Mouse (Mus musculus): ENCODE measurements around the gene Hspa1a. TPM values are rescaled to one million over a fixed set of nuclear protein-coding genes. Genes with fewer than 3 reads are reported as not detected.

Gene Hspa1a
- total RNA-seq, 1 experiment from 2014 or later, result 22.9 TPM

DNA sequence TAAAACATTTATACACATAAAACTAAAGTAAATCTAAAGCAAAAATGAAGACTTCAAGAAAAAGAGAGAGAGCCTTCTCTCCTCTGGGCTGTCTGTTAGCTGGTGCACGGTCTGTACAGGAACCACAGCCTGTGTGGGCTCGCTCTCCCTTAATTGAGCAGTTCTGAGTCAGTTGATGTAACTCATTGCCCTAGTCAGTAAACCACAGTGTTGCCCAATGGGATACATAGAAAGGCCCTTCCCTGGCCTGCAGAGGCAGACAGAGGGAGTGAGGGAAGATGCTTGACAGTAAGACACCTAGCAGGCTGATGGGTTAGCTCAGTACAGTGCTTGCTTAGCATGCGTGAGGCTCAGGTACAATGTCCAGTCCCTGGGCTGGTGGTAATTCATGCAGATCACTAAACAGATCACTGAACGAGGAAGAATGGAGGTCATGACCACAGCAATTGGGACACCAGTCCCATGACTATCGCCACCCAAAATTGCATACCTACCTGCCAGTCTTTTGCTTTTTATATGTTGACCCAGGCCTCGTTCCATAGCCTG is 33.9 kb downstream of the Hspa1a start:
- peak in 1 of 2 experiments; percentile 54; a peak in 1 of 4 replicates for ATAC-seq (replicated peaks in 1 of 2; ENCODE audit: insufficient read depth in 1 of 2, low FRiP score in 2 of 2, low TSS enrichment in 1 of 2, low read depth in 1 of 2, poor library complexity in 2 of 2, severe bottlenecking in 2 of 2)

DNA sequence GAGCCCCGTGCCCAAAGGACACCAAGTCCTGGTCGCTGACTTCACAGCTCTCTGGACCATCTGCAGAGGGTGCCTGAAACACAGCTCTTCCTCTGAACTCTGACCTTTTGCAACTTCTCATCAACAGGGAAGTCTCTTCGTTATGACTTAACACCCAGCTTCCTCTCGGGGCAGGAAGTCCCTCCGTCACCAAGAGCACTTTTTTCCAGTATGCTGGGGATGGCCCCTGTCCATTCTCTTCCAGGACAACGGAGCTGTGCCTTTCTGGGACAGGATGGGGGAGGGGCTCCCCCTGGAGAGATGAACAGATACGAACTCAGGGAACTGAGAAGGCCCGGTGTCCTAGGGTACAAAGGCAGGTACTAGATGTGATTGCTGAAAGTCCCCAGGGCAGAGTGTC is 37.1 kb downstream of the Hspa1a start:
- peak in 1 of 2 experiments; percentile 12; a peak in 1 of 4 replicates for ATAC-seq (replicated peaks in 1 of 2; ENCODE audit: insufficient read depth in 1 of 2, low FRiP score in 2 of 2, low TSS enrichment in 1 of 2, low read depth in 1 of 2, poor library complexity in 2 of 2, severe bottlenecking in 2 of 2)

DNA sequence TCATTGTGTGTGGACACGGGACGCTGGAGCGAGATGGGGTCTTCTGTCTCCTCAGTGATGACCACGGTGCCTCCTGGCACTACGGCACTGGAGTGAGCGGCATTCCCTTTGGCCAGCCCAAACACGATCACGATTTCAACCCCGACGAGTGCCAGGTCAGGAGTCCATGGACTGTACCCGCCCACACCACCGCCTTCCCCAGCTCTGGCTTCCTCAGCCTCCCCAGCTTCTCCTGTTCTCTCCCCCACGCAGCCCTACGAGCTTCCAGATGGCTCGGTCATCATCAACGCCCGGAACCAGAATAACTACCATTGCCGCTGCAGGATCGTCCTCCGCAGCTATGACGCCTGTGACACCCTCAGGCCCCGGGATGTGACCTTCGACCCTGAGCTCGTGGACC is 37.9 kb downstream of the Hspa1a start:
- no peak for ATAC-seq (replicated peaks in 1 of 2; ENCODE audit: insufficient read depth in 1 of 2, low FRiP score in 2 of 2, low TSS enrichment in 1 of 2, low read depth in 1 of 2, poor library complexity in 2 of 2, severe bottlenecking in 2 of 2)

DNA sequence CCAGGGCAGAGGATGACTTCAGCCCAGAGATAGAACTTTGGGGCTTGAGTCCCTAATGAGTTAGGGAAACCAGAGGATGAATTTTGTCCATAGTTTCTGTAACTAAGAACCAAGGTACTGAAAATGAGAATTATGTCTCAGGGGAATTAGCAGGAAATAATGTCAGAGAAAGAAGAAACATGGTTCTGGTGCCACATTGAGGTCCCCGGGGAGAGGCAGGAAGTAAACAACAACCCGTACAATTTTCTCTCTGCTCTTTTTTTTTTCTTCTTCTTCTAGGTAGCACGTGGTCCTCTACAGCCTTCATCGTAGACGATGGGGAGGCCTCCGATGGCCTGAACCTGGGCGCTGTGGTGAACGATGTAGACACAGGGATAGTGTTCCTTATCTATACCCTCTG is 39.7 kb downstream of the Hspa1a start:
- ATAC-seq (replicated peaks in 1 of 2; ENCODE audit: insufficient read depth in 1 of 2, low FRiP score in 2 of 2, low TSS enrichment in 1 of 2, low read depth in 1 of 2, poor library complexity in 2 of 2, severe bottlenecking in 2 of 2), result no peak

DNA sequence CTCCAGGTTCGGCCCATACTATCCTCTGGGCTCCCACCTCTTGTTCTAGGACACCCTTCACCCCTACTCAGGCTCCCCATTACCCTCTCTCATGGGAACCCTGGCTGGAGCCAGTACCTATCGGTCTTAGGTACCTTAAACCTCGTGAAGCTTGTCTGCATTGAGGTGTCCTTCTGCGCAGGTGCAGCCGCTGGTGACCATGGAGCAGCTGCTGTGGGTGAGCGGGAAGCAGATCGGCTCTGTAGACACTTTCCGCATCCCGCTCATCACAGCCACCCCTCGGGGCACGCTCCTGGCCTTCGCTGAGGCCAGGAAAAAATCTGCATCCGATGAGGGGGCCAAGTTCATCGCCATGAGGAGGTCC is 40.2 kb downstream of the Hspa1a start:
- no peak for ATAC-seq (replicated peaks in 1 of 2; ENCODE audit: insufficient read depth in 1 of 2, low FRiP score in 2 of 2, low TSS enrichment in 1 of 2, low read depth in 1 of 2, poor library complexity in 2 of 2, severe bottlenecking in 2 of 2)

DNA sequence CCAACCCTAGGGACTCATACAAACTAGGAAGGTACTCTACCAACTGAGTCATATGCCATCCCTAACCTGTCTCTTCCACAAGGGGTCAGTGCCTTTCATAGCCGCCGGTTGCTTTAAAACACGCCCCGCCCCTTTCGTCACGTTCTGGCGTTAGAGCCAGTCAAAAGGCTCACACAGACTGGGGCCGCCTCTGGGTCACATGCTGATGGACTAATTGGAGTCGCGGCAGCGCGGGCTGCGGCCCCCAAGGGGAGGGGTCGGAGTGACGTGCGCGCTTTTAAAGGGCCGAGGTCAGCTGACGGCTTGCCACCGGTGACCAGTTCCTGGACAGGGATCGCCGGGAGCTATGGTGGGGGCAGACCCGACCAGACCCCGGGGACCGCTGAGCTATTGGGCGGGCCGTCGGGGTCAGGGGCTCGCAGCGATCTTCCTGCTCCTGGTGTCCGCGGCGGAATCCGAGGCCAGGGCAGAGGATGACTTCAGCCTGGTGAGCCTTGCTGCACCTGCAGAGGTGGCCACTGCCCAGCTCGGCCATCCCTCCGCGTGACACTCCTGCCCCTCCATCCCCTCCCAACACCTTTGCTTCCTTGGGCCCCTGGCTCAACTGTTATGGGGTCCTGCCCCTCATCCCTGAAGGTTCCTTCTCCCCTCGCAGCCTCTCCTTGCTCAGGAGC is 40.8 kb downstream of the Hspa1a start, which contains the start of gene Neu1:
Gene Neu1, plus strand, starts transcription at position 193 of the 674 bp plus-strand sequence.
- ATAC-seq (replicated peaks in 1 of 2; ENCODE audit: insufficient read depth in 1 of 2, low FRiP score in 2 of 2, low TSS enrichment in 1 of 2, low read depth in 1 of 2, poor library complexity in 2 of 2, severe bottlenecking in 2 of 2), result peak; percentile 89 to 98

DNA sequence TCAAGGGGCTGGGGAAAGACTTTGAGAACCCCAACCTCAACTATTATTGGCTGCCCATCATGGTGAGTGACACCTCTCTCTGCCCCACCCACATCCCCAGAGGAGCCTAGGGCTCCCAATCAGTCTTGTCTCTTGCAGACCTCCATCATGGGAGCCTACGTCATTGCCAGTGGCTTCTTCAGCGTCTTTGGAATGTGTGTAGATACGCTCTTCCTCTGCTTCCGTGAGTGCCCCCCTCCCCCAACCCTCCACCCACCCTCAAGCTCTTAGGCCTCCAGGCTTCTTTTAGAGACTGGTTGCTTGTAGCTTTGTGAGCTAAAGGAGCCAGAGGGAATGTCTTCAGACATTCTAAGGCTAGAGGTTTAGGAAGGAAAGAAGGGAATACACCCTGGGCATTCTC is 43.1 kb downstream of the Hspa1a start:
- ATAC-seq (replicated peaks in 1 of 2; ENCODE audit: insufficient read depth in 1 of 2, low FRiP score in 2 of 2, low TSS enrichment in 1 of 2, low read depth in 1 of 2, poor library complexity in 2 of 2, severe bottlenecking in 2 of 2), result no peak

DNA sequence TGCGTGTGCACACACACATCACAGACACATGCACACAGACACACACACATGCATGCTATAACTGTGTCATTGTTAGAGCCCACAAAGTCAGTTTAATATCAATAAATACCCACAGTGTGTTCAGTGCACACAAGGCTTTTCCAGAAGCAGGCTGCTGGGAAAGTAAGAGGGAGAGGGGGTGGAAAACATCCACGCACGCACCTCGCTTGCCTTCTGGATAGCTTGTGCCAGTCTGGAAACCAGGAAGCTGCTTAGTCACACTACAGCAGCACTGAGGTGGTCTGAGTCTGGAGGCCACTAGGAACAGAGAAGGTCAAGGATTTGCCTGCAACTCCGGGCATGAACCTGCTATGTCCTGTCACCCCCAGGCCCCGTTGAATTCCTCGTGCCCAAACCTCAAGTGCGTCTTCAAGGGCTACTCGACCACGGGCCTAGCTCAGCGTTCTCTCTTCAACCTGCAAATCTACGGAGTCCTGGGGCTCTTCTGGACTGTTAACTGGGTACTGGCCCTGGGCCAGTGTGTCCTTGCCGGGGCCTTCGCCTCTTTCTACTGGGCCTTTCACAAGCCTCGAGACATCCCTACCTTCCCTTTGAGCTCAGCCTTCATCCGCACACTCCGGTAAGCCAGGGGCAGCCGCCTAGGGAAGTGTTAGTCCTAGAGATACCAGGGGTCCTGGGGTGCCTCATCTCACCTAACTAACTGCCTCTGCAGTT is 44.5 kb downstream of the Hspa1a start:
- ATAC-seq (replicated peaks in 1 of 2; ENCODE audit: insufficient read depth in 1 of 2, low FRiP score in 2 of 2, low TSS enrichment in 1 of 2, low read depth in 1 of 2, poor library complexity in 2 of 2, severe bottlenecking in 2 of 2), result no peak

DNA sequence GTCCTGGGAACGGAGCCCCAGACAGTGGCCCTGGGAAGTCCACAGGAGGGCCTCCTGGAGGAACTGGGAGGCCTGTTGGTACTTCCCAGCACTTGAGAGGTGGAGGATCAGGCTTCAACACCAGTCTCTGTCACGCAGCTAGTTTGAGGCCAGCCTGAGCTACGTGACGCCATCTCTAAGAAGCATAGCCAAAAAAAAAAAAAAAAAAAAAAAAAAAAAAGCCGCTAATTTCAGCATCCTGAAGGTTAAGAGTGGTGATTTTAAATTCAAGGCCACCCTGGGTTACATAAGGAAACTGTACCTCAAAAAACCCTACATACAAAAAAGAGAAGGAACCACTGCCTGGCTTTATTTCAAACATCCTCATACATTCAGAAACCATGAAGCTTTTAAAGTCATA is 47.7 kb downstream of the Hspa1a start:
- ATAC-seq (replicated peaks in 1 of 2; ENCODE audit: insufficient read depth in 1 of 2, low FRiP score in 2 of 2, low TSS enrichment in 1 of 2, low read depth in 1 of 2, poor library complexity in 2 of 2, severe bottlenecking in 2 of 2), result no peak

DNA sequence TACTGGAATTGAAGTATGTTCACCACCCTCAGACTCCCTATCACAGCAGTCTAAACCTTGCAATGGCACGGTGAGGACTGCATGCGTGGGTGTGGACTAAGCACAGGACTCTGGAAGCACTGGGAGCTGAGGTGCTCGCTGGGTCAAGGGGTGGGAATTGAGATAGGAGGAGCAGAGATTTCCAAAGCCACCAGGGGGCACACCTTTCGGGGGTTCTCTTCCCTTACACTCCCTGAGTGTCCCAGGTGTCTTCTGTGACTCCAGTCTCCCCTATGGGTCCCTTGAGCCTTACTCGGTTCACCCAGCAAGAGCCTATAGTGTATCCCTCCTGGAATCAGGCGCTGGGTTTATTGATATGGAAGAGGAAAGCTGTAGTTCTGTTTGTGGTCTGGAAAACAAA is 49.0 kb downstream of the Hspa1a start:
- no peak for ATAC-seq (replicated peaks in 1 of 2; ENCODE audit: insufficient read depth in 1 of 2, low FRiP score in 2 of 2, low TSS enrichment in 1 of 2, low read depth in 1 of 2, poor library complexity in 2 of 2, severe bottlenecking in 2 of 2)

Other genes starting within 250 kb of the Hspa1a start
- gene C4b, start 228.3 kb downstream of the Hspa1a start, total RNA-seq (2017), result 1.0 and 1.4 TPM in 2 replicates
- not detected in 2 replicates for gene Cyp21a1, start 167.6 kb downstream of the Hspa1a start, total RNA-seq (2017)
- gene Stk19, start 135.2 kb downstream of the Hspa1a start, total RNA-seq (2017), result 26.7 and 35.4 TPM in 2 replicates
- gene Dxo, start 135.1 kb downstream of the Hspa1a start, total RNA-seq (2017), result 16.4 and 18.6 TPM in 2 replicates
- gene Skiv2l, start 121.9 kb downstream of the Hspa1a start, total RNA-seq (2017), result 44.0 and 55.5 TPM in 2 replicates
- gene Nelfe, start 121.8 kb downstream of the Hspa1a start, total RNA-seq (2017), result 40.6 and 41.3 TPM in 2 replicates
- not detected in 2 replicates for gene Cfb, start 109.6 kb downstream of the Hspa1a start, total RNA-seq (2017)
- 11.3 and 15.1 TPM in 2 replicates for gene Zbtb12, start 92.7 kb downstream of the Hspa1a start, total RNA-seq (2017)
- not detected in 2 replicates for gene Gm20547, start 90.1 kb downstream of the Hspa1a start, total RNA-seq (2017)
- 3.3 TPM in 1 of 2 replicates, not detected in the other for gene C2, start 73.9 kb downstream of the Hspa1a start, total RNA-seq (2017)
- 106 and 109 TPM in 2 replicates for gene Ehmt2, start 73.7 kb downstream of the Hspa1a start, total RNA-seq (2017)
- gene Slc44a4, start 57.7 kb downstream of the Hspa1a start, total RNA-seq (2017), result 0.19 TPM in 1 of 2 replicates, not detected in the other
- 6.9 and 12.1 TPM in 2 replicates for gene Neu1, start 40.9 kb downstream of the Hspa1a start, total RNA-seq (2017)
- gene Hspa1b, start 12.9 kb downstream of the Hspa1a start, total RNA-seq (2017), result 18.4 and 24.7 TPM in 2 replicates
- gene Gm20481, start 2.2 kb downstream of the Hspa1a start, total RNA-seq (2017), result 1.1 TPM in 1 of 2 replicates, not detected in the other
- 0.05 TPM in 1 of 2 replicates, not detected in the other for gene Hspa1l, start 547 bp upstream of the Hspa1a start, total RNA-seq (2017)
- gene Lsm2, start 9.7 kb upstream of the Hspa1a start, total RNA-seq (2017), result 28.5 and 39.0 TPM in 2 replicates
- gene Vars, start 28.8 kb upstream of the Hspa1a start, total RNA-seq (2017), result 228 and 415 TPM in 2 replicates
- gene Vwa7, start 44.4 kb upstream of the Hspa1a start, total RNA-seq (2017), result 0.38 and 0.45 TPM in 2 replicates
- 1.7 TPM in 1 of 2 replicates, not detected in the other for gene Sapcd1, start 55.9 kb upstream of the Hspa1a start, total RNA-seq (2017)
- gene Msh5, start 74.6 kb upstream of the Hspa1a start, total RNA-seq (2017), result 3.7 and 7.9 TPM in 2 replicates
- 294 and 299 TPM in 2 replicates for gene Clic1, start 77.8 kb upstream of the Hspa1a start, total RNA-seq (2017)
- 27.4 and 32.3 TPM in 2 replicates for gene Ddah2, start 86.9 kb upstream of the Hspa1a start, total RNA-seq (2017)
- not detected in 2 replicates for gene Ly6g6c, start 93.2 kb upstream of the Hspa1a start, total RNA-seq (2017)
- not detected in 2 replicates for gene Mpig6b, start 94.0 kb upstream of the Hspa1a start, total RNA-seq (2017)
- gene Ly6g6e, start 104.7 kb upstream of the Hspa1a start, total RNA-seq (2017), result not detected in 2 replicates
- not detected in 2 replicates for gene Ly6g6d, start 105.9 kb upstream of the Hspa1a start, total RNA-seq (2017)
- gene Ly6g6f, start 113.5 kb upstream of the Hspa1a start, total RNA-seq (2017), result not detected in 2 replicates
- 25.9 and 30.0 TPM in 2 replicates for gene Abhd16a, start 117.1 kb upstream of the Hspa1a start, total RNA-seq (2017)
- gene Ly6g5c, start 136.1 kb upstream of the Hspa1a start, total RNA-seq (2017), result not detected in 2 replicates
- 1.6 TPM in 1 of 2 replicates, not detected in the other for gene Ly6g5b, start 143.3 kb upstream of the Hspa1a start, total RNA-seq (2017)
- gene Gpank1, start 149.3 kb upstream of the Hspa1a start, total RNA-seq (2017), result 31.2 and 35.1 TPM in 2 replicates
- 250 and 330 TPM in 2 replicates for gene Csnk2b, start 149.9 kb upstream of the Hspa1a start, total RNA-seq (2017)
- 6.1 and 6.3 TPM in 2 replicates for gene D17H6S53E, start 154.2 kb upstream of the Hspa1a start, total RNA-seq (2017)
- 0.38 TPM in 1 of 2 replicates, not detected in the other for gene Apom, start 159.9 kb upstream of the Hspa1a start, total RNA-seq (2017)
- gene Bag6, start 163.0 kb upstream of the Hspa1a start, total RNA-seq (2017), result 109 and 121 TPM in 2 replicates
- gene Prrc2a, start 192.7 kb upstream of the Hspa1a start, total RNA-seq (2017), result 61.3 and 65.9 TPM in 2 replicates
- gene Aif1, start 203.9 kb upstream of the Hspa1a start, total RNA-seq (2017), result 1.8 TPM in 1 of 2 replicates, not detected in the other
- 85.1 and 145 TPM in 2 replicates for gene Lst1, start 216.3 kb upstream of the Hspa1a start, total RNA-seq (2017)
- 31.4 and 64.0 TPM in 2 replicates for gene Ltb, start 222.3 kb upstream of the Hspa1a start, total RNA-seq (2017)
- 22.3 and 44.4 TPM in 2 replicates for gene Tnf, start 229.9 kb upstream of the Hspa1a start, total RNA-seq (2017)
- not detected in 2 replicates for gene Lta, start 233.2 kb upstream of the Hspa1a start, total RNA-seq (2017)
- gene Gm16181, start 248.7 kb upstream of the Hspa1a start, total RNA-seq (2017), result 3.1 TPM in 1 of 2 replicates, not detected in the other

Measured in hematopoietic stem cell, adult 5-6 weeks (primary cell).